ENCODE assay signal across 8 mouse cellular contexts in the genomic region with DNA sequence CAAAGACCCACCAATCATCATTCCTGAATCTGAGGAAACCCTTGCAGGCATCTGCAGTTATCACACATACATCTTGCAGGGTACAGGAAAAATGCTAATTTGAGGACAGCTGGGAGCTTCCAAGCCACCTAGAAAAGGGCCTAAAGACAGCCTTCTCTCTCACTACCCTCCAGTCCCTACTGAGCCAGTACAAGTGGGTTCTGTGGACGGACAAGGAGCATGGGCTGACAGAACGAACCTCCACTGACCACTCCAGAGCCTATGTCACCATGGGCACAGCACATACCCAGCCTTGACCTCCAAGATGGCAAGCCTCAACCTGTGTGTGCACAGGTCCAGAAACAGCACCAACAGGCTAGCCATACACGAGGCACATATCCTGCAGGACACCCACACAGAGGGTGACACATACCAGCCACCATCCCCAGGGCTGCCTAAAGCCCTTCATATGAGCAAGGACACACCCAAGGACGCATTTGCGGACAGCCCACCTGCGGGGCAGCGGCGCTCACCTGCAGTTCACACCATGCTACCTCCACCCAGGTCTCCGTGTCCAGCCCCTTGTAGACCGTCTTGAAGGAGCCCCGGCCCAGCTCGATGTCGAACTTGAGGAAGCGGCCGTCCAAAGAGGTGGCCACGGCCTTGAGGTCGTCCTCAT. TPM values are rescaled to one million over a fixed set of nuclear protein-coding genes. Genes with fewer than 3 reads are reported as not detected.
DNase-seq lines count a peak whose midpoint lies in the region; TF ChIP-seq lines count a peak whose summit lies in the region.

No protein-coding gene starts in this region.

- peaks cover 0 to 5% of the 10 kb centered on the region in 2 experiments; a peak in 1 of 4 replicates for H3K4me1 ChIP-seq in ES-E14 (ENCODE audit: control insufficient read depth in 2 of 2, insufficient read depth in 2 of 2, low read length in 2 of 2, poor library complexity in 1 of 2)
- H3K4me1 ChIP-seq in hindbrain, embryonic 10.5 days (replicated peaks): peaks cover 56% of the 10 kb centered on the region
- H3K4me1 ChIP-seq in midbrain, embryonic 10.5 days: peaks cover 54% of the 10 kb centered on the region

- in situ Hi-C loops in ES-E14 (cut with MboI; ENCODE audit: low sequenced_read_pairs in 2 of 2, unreplicated experiment in 2 of 2): no loop called here

- H3K9ac ChIP-seq in ES-E14 (ENCODE audit: insufficient read depth, low read depth, low read length, poor library complexity, severe bottlenecking): peak overlapping the region; percentile 54

- H3K36me3 ChIP-seq in ES-E14 (ENCODE audit: control insufficient read depth, insufficient read depth, low read length, poor library complexity, severe bottlenecking): no peaks in the 10 kb centered on the region
- H3K36me3 ChIP-seq in hindbrain, embryonic 10.5 days: 0 out of 2 replicates have a peak, but pooled peaks cover 8% of the 10 kb centered on the region
- 0 out of 2 replicates have a peak, but pooled peaks cover 4% of the 10 kb centered on the region for H3K36me3 ChIP-seq in midbrain, embryonic 10.5 days

- peak; percentile 90 for DNase-seq in heart, adult 11 months
- DNase-seq in heart, adult 9 months (ENCODE audit: low spot score in 2 of 2): no peak
- DNase-seq in ES-E14 (ENCODE audit: low read depth, low spot score) (no peak), adipocyte (ENCODE audit: low spot score) (no peak)
- peak; percentile 15 for DNase-seq in hindbrain, embryonic 10.5 days (ENCODE audit: low spot score)
- no peak for DNase-seq in midbrain, embryonic 10.5 days (ENCODE audit: low spot score)
- no peak for DNase-seq in frontal cortex, postnatal 10 days (ENCODE audit: low spot score in 2 of 2)
- DNase-seq in left cerebral cortex, adult 11 months (ENCODE audit: low spot score): no peak

- no peak overlapping the region for H3K27ac ChIP-seq in ES-E14 (ENCODE audit: insufficient read depth, low read depth, low read length, poor library complexity, severe bottlenecking)
- H3K27ac ChIP-seq in hindbrain, embryonic 10.5 days: peak overlapping the region; percentile 92; the same call in 1 of the 2 replicates
- peak overlapping the region; percentile 84 for H3K27ac ChIP-seq in midbrain, embryonic 10.5 days (replicated peaks)

- peaks cover 73% of the 10 kb centered on the region for H3K27me3 ChIP-seq in hindbrain, embryonic 10.5 days (ENCODE audit: insufficient read depth, poor library complexity, severe bottlenecking)
- peaks cover 70% of the 10 kb centered on the region for H3K27me3 ChIP-seq in midbrain, embryonic 10.5 days (ENCODE audit: low read depth, poor library complexity, severe bottlenecking)

- no peaks in the 10 kb centered on the region for H3K9me3 ChIP-seq in ES-E14 (ENCODE audit: control insufficient read depth, insufficient read depth, low read depth, low read length)
- H3K9me3 ChIP-seq in hindbrain, embryonic 10.5 days: no peaks in the 10 kb centered on the region
- H3K9me3 ChIP-seq in midbrain, embryonic 10.5 days (replicated peaks): no peaks in the 10 kb centered on the region

- WGBS in hindbrain, embryonic 10.5 days: 21% methylated on average over 17 of the region's 17 CpGs
- WGBS in midbrain, embryonic 10.5 days: 22% methylated on average over 17 of the region's 17 CpGs

- peak overlapping the region; percentile 78 to 80 for H3K4me3 ChIP-seq in ES-E14 (ENCODE audit: insufficient read depth in 1 of 2, low read depth in 1 of 2, low read length in 2 of 2, poor library complexity in 1 of 2, severe bottlenecking in 1 of 2)
- peak overlapping the region; percentile 90 for H3K4me3 ChIP-seq in hindbrain, embryonic 10.5 days
- H3K4me3 ChIP-seq in midbrain, embryonic 10.5 days: peak overlapping the region; percentile 92

TF ChIP-seq in ES-E14, 5 proteins besides CTCF, POLR2A, EP300 and RAD21:
- TF ChIP-seq HCFC1 (IDR thresholded peaks at IDR 0.05; ENCODE audit: borderline replicate concordance, insufficient read depth, low read length) (no peak), ZC3H11A (IDR thresholded peaks at IDR 0.05; ENCODE audit: borderline replicate concordance, low read depth, low read length) (no peak), MAFK (IDR thresholded peaks at IDR 0.05; ENCODE audit: insufficient read depth, low read depth, low read length) (no peak), CHD2 (IDR thresholded peaks at IDR 0.05; ENCODE audit: low read depth, low read length) (no peak), ZNF384 (IDR thresholded peaks at IDR 0.05; ENCODE audit: low read depth, low read length) (no peak)
TF ChIP-seq in ES-E14: peak in this region for 0.

RNA-seq across cellular contexts. Expression of a gene that starts 1.6 kb away (rescaled TPM):
- 1.6 TPM in 2 replicates for total RNA-seq in ES-E14 (2012; rRNA removed)
- polyA plus RNA-seq in hindbrain, embryonic 10.5 days (2016; fragmentation: Nextera tagmentation; extraction: Ambion mirVana): 4.5 and 8.5 TPM in 2 replicates
- 4.3 and 6.9 TPM in 2 replicates for polyA plus RNA-seq in midbrain, embryonic 10.5 days (2016; fragmentation: Nextera tagmentation; extraction: Ambion mirVana)

RNA-seq across cellular contexts. Expression of a gene that starts 41.1 kb away (rescaled TPM):
- 18.0 and 20.8 TPM in 2 replicates for total RNA-seq in ES-E14 (2012; rRNA removed)
- polyA plus RNA-seq in hindbrain, embryonic 10.5 days (2016; fragmentation: Nextera tagmentation; extraction: Ambion mirVana): 26.3 and 28.3 TPM in 2 replicates
- 23.1 and 24.3 TPM in 2 replicates for polyA plus RNA-seq in midbrain, embryonic 10.5 days (2016; fragmentation: Nextera tagmentation; extraction: Ambion mirVana)

Comparison
In these comparisons a context has a peak if more than half of its experiments do, and no peak if none do; other contexts are left out.
1. DNase-seq: peak in heart, adult 11 months (single experiment) and hindbrain, embryonic 10.5 days (single experiment); none in heart, adult 9 months (0 of 2), ES-E14 (single experiment), midbrain, embryonic 10.5 days (single experiment), adipocyte (single experiment), frontal cortex, postnatal 10 days (0 of 2) and left cerebral cortex, adult 11 months (single experiment).
2. Peak in every context shown above with its lines, with median percentiles within 50 percentile points of each other: H3K4me3 ChIP-seq.